Mouse (Mus musculus): ENCODE data around the gene Unc80. TPM values are rescaled to one million over a fixed set of nuclear protein-coding genes. Genes with fewer than 3 reads are reported as not detected.

Gene Unc80
- total RNA-seq, 1 experiment, result 0.22 TPM

DNA sequence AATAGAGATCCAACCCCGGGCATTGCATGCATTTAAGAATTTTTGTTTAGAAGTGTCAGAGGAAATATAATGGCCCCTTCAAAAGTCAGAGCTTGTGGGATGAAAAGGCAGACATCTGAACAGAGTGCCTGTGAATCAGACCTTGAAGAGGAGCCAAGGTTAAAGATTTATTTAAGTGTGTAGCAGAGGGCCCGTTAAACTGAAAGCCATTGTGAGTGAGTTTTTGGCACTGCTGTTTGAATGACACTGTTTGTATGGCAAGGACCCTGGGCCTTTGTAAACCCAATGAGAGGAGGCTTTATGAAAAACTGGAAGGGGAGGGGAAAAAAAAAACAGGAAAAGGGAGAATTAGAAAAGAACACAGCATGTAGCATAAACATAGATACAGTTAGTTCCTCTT is 170.0 kb downstream of the Unc80 start:
- Histone ChIP-seq H3K27ac (ENCODE audit: insufficient read depth, low read depth, low read length, poor library complexity, severe bottlenecking) (no peak overlapping the region), H3K4me3 (ENCODE audit: insufficient read depth in 1 of 2, low read depth in 1 of 2, low read length in 2 of 2, poor library complexity in 1 of 2, severe bottlenecking in 1 of 2) (no peak overlapping the region), H3K9ac (ENCODE audit: insufficient read depth, low read depth, low read length, poor library complexity, severe bottlenecking) (no peak overlapping the region), H3K36me3 (ENCODE audit: control insufficient read depth, insufficient read depth, low read length, poor library complexity, severe bottlenecking) (no peaks in the 10 kb centered on the region), H3K9me3 (ENCODE audit: control insufficient read depth, insufficient read depth, low read depth, low read length) (no peaks in the 10 kb centered on the region), H3K4me1 (ENCODE audit: control insufficient read depth in 2 of 2, insufficient read depth in 2 of 2, low read length in 2 of 2, poor library complexity in 1 of 2) (no peaks in the 10 kb centered on the region)
- no peak for DNase-seq (ENCODE audit: low read depth, low spot score)
- in situ Hi-C loops (cut with MboI; ENCODE audit: low sequenced_read_pairs in 2 of 2, unreplicated experiment in 2 of 2), result loop anchor here in 1 of 2 experiments (25.0 kb wide), 1 partner anchor 526 kb away; no protein-coding TSS in a partner anchor
- TF ChIP-seq HCFC1 (IDR thresholded peaks at IDR 0.05; ENCODE audit: borderline replicate concordance, insufficient read depth, low read length), result no peak
- no peak for TF ChIP-seq ZNF384 (IDR thresholded peaks at IDR 0.05; ENCODE audit: low read depth, low read length)
- no peak for TF ChIP-seq CHD2 (IDR thresholded peaks at IDR 0.05; ENCODE audit: low read depth, low read length)
- TF ChIP-seq MAFK (IDR thresholded peaks at IDR 0.05; ENCODE audit: insufficient read depth, low read depth, low read length), result no peak
- no peak for TF ChIP-seq ZC3H11A (IDR thresholded peaks at IDR 0.05; ENCODE audit: borderline replicate concordance, low read depth, low read length)

DNA sequence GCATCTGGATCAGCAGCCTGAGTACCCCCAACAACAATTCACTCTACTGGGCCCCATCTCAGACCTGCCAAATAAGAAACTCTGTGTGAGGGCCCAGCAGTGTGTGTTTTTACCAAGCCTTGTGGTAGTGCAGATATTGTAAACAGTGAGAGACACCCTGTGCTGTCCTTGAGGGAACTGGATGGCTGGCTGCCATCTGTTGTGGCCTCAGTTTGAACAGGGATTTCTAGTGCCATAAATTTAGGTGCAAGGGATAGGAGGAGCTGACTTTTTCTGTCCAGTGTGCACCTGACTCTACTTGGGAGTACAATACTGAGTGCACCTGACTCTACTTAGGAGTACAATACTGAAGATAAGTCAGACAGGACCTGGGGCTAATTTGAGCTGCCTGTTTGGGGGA is 178.7 kb downstream of the Unc80 start:
- TF ChIP-seq CHD2 (IDR thresholded peaks at IDR 0.05; ENCODE audit: low read depth, low read length), result no peak
- no peak for TF ChIP-seq MAFK (IDR thresholded peaks at IDR 0.05; ENCODE audit: insufficient read depth, low read depth, low read length)
- no peak for TF ChIP-seq ZNF384 (IDR thresholded peaks at IDR 0.05; ENCODE audit: low read depth, low read length)
- no peak for TF ChIP-seq HCFC1 (IDR thresholded peaks at IDR 0.05; ENCODE audit: borderline replicate concordance, insufficient read depth, low read length)
- no peak for TF ChIP-seq ZC3H11A (IDR thresholded peaks at IDR 0.05; ENCODE audit: borderline replicate concordance, low read depth, low read length)

DNA sequence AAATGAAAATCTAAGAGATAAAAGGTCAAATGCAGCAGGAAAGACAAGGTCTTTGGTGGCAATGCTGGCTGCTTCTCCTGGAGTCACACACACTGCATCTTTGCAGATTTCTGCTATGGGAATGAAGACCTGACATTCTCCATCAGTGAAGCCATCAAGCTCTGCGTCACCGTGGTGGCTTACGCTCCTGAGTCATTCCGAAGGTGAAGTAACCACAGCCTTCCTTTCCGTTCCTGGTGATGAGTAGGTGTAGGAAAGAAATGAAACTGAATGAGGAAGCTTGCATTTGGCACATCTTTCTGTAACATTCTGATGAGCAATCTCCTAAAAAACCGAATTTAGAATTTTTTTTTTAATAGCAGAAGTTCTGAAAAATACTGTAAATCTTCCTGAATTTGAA is 181.4 kb downstream of the Unc80 start:
- H3K4me1 ChIP-seq (ENCODE audit: control insufficient read depth in 2 of 2, insufficient read depth in 2 of 2, low read length in 2 of 2, poor library complexity in 1 of 2), result no peaks in the 10 kb centered on the region
- no peak overlapping the region for H3K4me3 ChIP-seq (ENCODE audit: insufficient read depth in 1 of 2, low read depth in 1 of 2, low read length in 2 of 2, poor library complexity in 1 of 2, severe bottlenecking in 1 of 2)
- DNase-seq (ENCODE audit: low read depth, low spot score), result no peak
- H3K27ac ChIP-seq (ENCODE audit: insufficient read depth, low read depth, low read length, poor library complexity, severe bottlenecking), result no peak overlapping the region
- H3K9me3 ChIP-seq (ENCODE audit: control insufficient read depth, insufficient read depth, low read depth, low read length), result no peaks in the 10 kb centered on the region
- in situ Hi-C loops (cut with MboI; ENCODE audit: low sequenced_read_pairs in 2 of 2, unreplicated experiment in 2 of 2), result loop anchor here (10.0 to 25.0 kb wide), 2 partner anchors 537 to 545 kb away; no protein-coding TSS in a partner anchor
- no peaks in the 10 kb centered on the region for H3K36me3 ChIP-seq (ENCODE audit: control insufficient read depth, insufficient read depth, low read length, poor library complexity, severe bottlenecking)
- TF ChIP-seq ZNF384 (IDR thresholded peaks at IDR 0.05; ENCODE audit: low read depth, low read length) (no peak), HCFC1 (IDR thresholded peaks at IDR 0.05; ENCODE audit: borderline replicate concordance, insufficient read depth, low read length) (no peak)
- H3K9ac ChIP-seq (ENCODE audit: insufficient read depth, low read depth, low read length, poor library complexity, severe bottlenecking), result no peak overlapping the region

More for the DNA sequence above, 178.7 kb downstream of the Unc80 start:
- Histone ChIP-seq H3K4me1 (ENCODE audit: control insufficient read depth in 2 of 2, insufficient read depth in 2 of 2, low read length in 2 of 2, poor library complexity in 1 of 2) (no peaks in the 10 kb centered on the region), H3K4me3 (ENCODE audit: insufficient read depth in 1 of 2, low read depth in 1 of 2, low read length in 2 of 2, poor library complexity in 1 of 2, severe bottlenecking in 1 of 2) (no peak overlapping the region), H3K9ac (ENCODE audit: insufficient read depth, low read depth, low read length, poor library complexity, severe bottlenecking) (no peak overlapping the region), H3K27ac (ENCODE audit: insufficient read depth, low read depth, low read length, poor library complexity, severe bottlenecking) (no peak overlapping the region), H3K9me3 (ENCODE audit: control insufficient read depth, insufficient read depth, low read depth, low read length) (no peaks in the 10 kb centered on the region), H3K36me3 (ENCODE audit: control insufficient read depth, insufficient read depth, low read length, poor library complexity, severe bottlenecking) (no peaks in the 10 kb centered on the region)
- in situ Hi-C loops (cut with MboI; ENCODE audit: low sequenced_read_pairs in 2 of 2, unreplicated experiment in 2 of 2), result loop anchor here (10.0 to 25.0 kb wide), 2 partner anchors 535 to 542 kb away; no protein-coding TSS in a partner anchor
- DNase-seq (ENCODE audit: low read depth, low spot score), result no peak

DNA sequence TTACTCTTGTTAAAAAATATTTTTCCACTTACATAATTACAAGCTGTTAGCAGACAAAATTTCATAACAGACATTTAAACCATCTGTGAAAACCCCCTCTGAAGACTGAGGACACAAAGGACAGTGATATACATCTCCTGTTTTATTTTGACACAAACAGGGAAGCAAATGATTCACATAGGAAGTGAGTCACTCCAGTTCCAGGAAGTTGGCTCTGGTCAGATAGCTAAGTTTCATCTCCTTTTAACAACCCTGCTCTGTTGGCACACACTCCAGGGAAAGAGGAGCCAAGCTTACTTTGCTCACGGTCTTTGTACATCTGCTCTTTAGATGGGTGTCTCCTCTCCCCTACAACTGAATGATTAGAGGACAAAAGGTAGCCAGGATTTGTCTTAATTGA is 181.8 kb downstream of the Unc80 start:
- Histone ChIP-seq H3K4me1 (ENCODE audit: control insufficient read depth in 2 of 2, insufficient read depth in 2 of 2, low read length in 2 of 2, poor library complexity in 1 of 2) (no peaks in the 10 kb centered on the region), H3K4me3 (ENCODE audit: insufficient read depth in 1 of 2, low read depth in 1 of 2, low read length in 2 of 2, poor library complexity in 1 of 2, severe bottlenecking in 1 of 2) (no peak overlapping the region), H3K36me3 (ENCODE audit: control insufficient read depth, insufficient read depth, low read length, poor library complexity, severe bottlenecking) (no peaks in the 10 kb centered on the region), H3K9me3 (ENCODE audit: control insufficient read depth, insufficient read depth, low read depth, low read length) (no peaks in the 10 kb centered on the region), H3K9ac (ENCODE audit: insufficient read depth, low read depth, low read length, poor library complexity, severe bottlenecking) (no peak overlapping the region), H3K27ac (ENCODE audit: insufficient read depth, low read depth, low read length, poor library complexity, severe bottlenecking) (no peak overlapping the region)
- in situ Hi-C loops (cut with MboI; ENCODE audit: low sequenced_read_pairs in 2 of 2, unreplicated experiment in 2 of 2), result no loop called here
- no peak for TF ChIP-seq MAFK (IDR thresholded peaks at IDR 0.05; ENCODE audit: insufficient read depth, low read depth, low read length)
- TF ChIP-seq ZC3H11A (IDR thresholded peaks at IDR 0.05; ENCODE audit: borderline replicate concordance, low read depth, low read length), result no peak
- TF ChIP-seq CHD2 (IDR thresholded peaks at IDR 0.05; ENCODE audit: low read depth, low read length), result no peak
- no peak for TF ChIP-seq ZNF384 (IDR thresholded peaks at IDR 0.05; ENCODE audit: low read depth, low read length)
- DNase-seq (ENCODE audit: low read depth, low spot score), result no peak

DNA sequence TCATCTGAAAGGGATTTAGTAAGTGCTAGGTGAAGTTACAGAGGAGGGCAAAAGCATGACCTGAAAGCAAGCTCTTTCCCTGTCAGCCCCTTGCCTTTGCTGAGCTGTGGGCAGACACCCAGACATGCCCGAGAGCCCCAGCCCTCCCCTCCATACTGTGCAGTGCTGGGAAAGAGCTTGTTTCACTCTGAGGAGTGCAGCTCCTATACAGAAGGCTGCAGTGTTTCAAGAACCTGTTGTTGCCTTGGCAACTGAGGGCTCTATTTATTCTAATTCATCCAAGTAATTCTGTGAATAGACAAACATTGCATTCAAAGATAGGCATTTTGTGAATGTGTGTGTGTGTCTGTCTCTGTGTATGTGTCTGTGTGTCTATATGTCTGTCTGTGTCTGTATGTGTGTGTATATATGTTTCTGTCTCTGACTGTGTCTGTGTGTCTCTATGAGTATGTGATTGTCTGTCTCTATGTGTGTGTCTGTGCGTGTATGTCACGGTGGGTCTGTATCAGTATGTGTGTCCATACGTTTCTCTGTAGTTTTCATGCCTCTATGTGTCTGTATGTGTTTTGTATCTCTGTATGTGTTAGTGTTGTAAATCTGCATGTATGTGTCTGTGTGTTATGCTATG is 187.1 kb downstream of the Unc80 start:
- Histone ChIP-seq H3K4me3 (ENCODE audit: insufficient read depth in 1 of 2, low read depth in 1 of 2, low read length in 2 of 2, poor library complexity in 1 of 2, severe bottlenecking in 1 of 2) (no peak overlapping the region), H3K4me1 (ENCODE audit: control insufficient read depth in 2 of 2, insufficient read depth in 2 of 2, low read length in 2 of 2, poor library complexity in 1 of 2) (no peaks in the 10 kb centered on the region), H3K27ac (ENCODE audit: insufficient read depth, low read depth, low read length, poor library complexity, severe bottlenecking) (no peak overlapping the region), H3K9ac (ENCODE audit: insufficient read depth, low read depth, low read length, poor library complexity, severe bottlenecking) (no peak overlapping the region), H3K9me3 (ENCODE audit: control insufficient read depth, insufficient read depth, low read depth, low read length) (no peaks in the 10 kb centered on the region), H3K36me3 (ENCODE audit: control insufficient read depth, insufficient read depth, low read length, poor library complexity, severe bottlenecking) (no peaks in the 10 kb centered on the region)
- DNase-seq (ENCODE audit: low read depth, low spot score), result no peak
- TF ChIP-seq MAFK (IDR thresholded peaks at IDR 0.05; ENCODE audit: insufficient read depth, low read depth, low read length), result no peak
- no peak for TF ChIP-seq ZC3H11A (IDR thresholded peaks at IDR 0.05; ENCODE audit: borderline replicate concordance, low read depth, low read length)
- no peak for TF ChIP-seq ZNF384 (IDR thresholded peaks at IDR 0.05; ENCODE audit: low read depth, low read length)
- no peak for TF ChIP-seq HCFC1 (IDR thresholded peaks at IDR 0.05; ENCODE audit: borderline replicate concordance, insufficient read depth, low read length)
- no peak for TF ChIP-seq CHD2 (IDR thresholded peaks at IDR 0.05; ENCODE audit: low read depth, low read length)
- in situ Hi-C loops (cut with MboI; ENCODE audit: low sequenced_read_pairs in 2 of 2, unreplicated experiment in 2 of 2), result no loop called here
